Mouse (Mus musculus) common myeloid progenitor, adult 5-6 weeks (primary cell): ENCODE measurements around the gene Btnl10. TPM values are rescaled to one million over a fixed set of nuclear protein-coding genes. Genes with fewer than 3 reads are reported as not detected.
"Not testable (repeated sequence)": the region's sequence is repeated elsewhere in the genome, so short reads cannot be mapped to it uniquely, and the experiment has no call there.

Experiments
- ATAC-seq: replicated peaks from 2 replicates; pipeline ENCODE4 v1.8.0; 2016; ENCODE audit warnings: low read depth, mild to moderate bottlenecking, moderate TSS enrichment, inconsistent platforms; ENCODE audit not compliant: poor library complexity, severe bottlenecking
- total RNA-seq: library from RNA; stranded (forward); fragments of 200-1000, 187-1606 nt; gene quantifications from 2 replicates; pipeline ENCODE4 v1.2.3, GENCODE M21; 2017

The Btnl10 gene
- total RNA-seq, 1 experiment from 2014 or later, result 5.9 TPM

- no peak for ATAC-seq
Measured at GRCm38 (mm10) chr11:58929055-58929454, 11.3 kb downstream of the Btnl10 start.

- no peak for ATAC-seq
Measured at GRCm38 (mm10) chr11:58929641-58930040, 11.9 kb downstream of the Btnl10 start.

GRCm38 (mm10) chr11:58930254-58930653 lies 12.5 kb downstream of the Btnl10 start:
- ATAC-seq, result no peak

- no peak for ATAC-seq
Measured at GRCm38 (mm10) chr11:58931576-58931975, 13.9 kb downstream of the Btnl10 start.

GRCm38 (mm10) chr11:58937909-58938308 lies 20.2 kb downstream of the Btnl10 start:
- no peak for ATAC-seq

- peak; percentile 95 for ATAC-seq
Measured at GRCm38 (mm10) chr11:58938322-58939087, 20.8 kb downstream of the Btnl10 start, which contains the start of gene Rnf187. Rnf187 (minus strand) TSS chr11:58938916.

GRCm38 (mm10) chr11:58939088-58939439 lies 21.4 kb downstream of the Btnl10 start:
- ATAC-seq, result no peak

- ATAC-seq, result no peak
Measured at GRCm38 (mm10) chr11:58944136-58944535, 26.4 kb downstream of the Btnl10 start.

GRCm38 (mm10) chr11:58947306-58947705 lies 29.6 kb downstream of the Btnl10 start:
- ATAC-seq, result no peak

- ATAC-seq, result no peak; the same call in 1 of the 2 replicates
Measured at GRCm38 (mm10) chr11:58947798-58948528, 30.3 kb downstream of the Btnl10 start.

GRCm38 (mm10) chr11:58948542-58949479 lies 31.1 kb downstream of the Btnl10 start, which contains the start of gene Hist3h2ba:
Hist3h2ba (plus strand) TSS chr11:58948920.
- peak; percentile 80 for ATAC-seq

- no peak for ATAC-seq
Measured at GRCm38 (mm10) chr11:58949480-58950431, 32.0 kb downstream of the Btnl10 start.

GRCm38 (mm10) chr11:58951210-58951609 lies 33.5 kb downstream of the Btnl10 start:
- ATAC-seq, result no peak

GRCm38 (mm10) chr11:58953351-58954169 lies 35.9 kb downstream of the Btnl10 start:
- ATAC-seq, result no peak

- not testable (repeated sequence) for ATAC-seq
Measured at GRCm38 (mm10) chr11:58954170-58954419, 36.4 kb downstream of the Btnl10 start.

GRCm38 (mm10) chr11:58954420-58955142 lies 36.9 kb downstream of the Btnl10 start, which contains the start of the genes Hist3h2a and Trim17:
Hist3h2a (plus strand) TSS chr11:58954685.
Trim17 (plus strand) TSS chr11:58954685.
- peak; percentile 74 for ATAC-seq

GRCm38 (mm10) chr11:58955143-58955867 lies 37.6 kb downstream of the Btnl10 start:
- peak; percentile 15; the same call in 1 of the 2 replicates for ATAC-seq
